Comparison of ENCODE assay signal across 20 mouse cellular contexts in the genomic region with DNA sequence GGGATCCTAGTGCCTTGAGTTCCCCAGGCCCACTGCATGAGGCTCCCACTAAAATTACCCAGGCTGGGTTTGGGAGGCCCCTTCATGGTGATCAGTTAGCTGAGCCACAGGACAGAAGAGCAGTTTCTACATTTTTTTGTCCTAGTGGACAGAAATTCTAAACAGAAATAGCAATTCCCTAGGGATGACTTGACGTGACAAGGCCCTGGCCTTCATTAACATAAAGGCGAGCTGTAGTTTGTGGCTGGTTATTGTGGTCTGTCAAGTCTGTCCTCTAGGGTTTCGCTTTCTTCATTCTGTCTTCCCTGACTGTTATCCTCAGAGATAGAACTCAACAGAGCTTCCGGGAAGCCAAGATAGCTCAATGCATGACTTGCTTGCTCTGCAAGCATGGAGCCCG. TPM values are rescaled to one million over a fixed set of nuclear protein-coding genes. Genes with fewer than 3 reads are reported as not detected.
DNase-seq lines count a peak whose midpoint lies in the region; ATAC-seq lines count a peak whose summit lies in the region.
"Had no signal": no experiment of that assay in that cellular context is flagged by ENCODE, and none has a peak within 500 bp of the region (broad histone marks: within the 10 kb centered on the region; RNA-seq: fewer than 3 reads in every experiment).

No protein-coding gene starts in this region.

- no peaks in the 10 kb centered on the region for H3K27me3 ChIP-seq in hindbrain, embryonic 10.5 days (ENCODE audit: insufficient read depth, poor library complexity, severe bottlenecking)
- no peaks in the 10 kb centered on the region for H3K27me3 ChIP-seq in hindbrain, embryonic 13.5 days
- no peaks in the 10 kb centered on the region for H3K27me3 ChIP-seq in kidney, embryonic 15.5 days
- no peaks in the 10 kb centered on the region for H3K27me3 ChIP-seq in megakaryocyte, embryonic 14.5 days (replicated peaks)
- H3K27me3 ChIP-seq in forebrain, embryonic 14.5 days (replicated peaks; ENCODE audit: control insufficient read depth, insufficient read depth, low read length): no peaks in the 10 kb centered on the region
- H3K27me3 ChIP-seq: forebrain, embryonic 13.5 days; Patski had no signal

- H3K4me3 ChIP-seq in hindbrain, embryonic 10.5 days: no peak overlapping the region
- H3K4me3 ChIP-seq in hindbrain, embryonic 13.5 days: no peak overlapping the region
- no peak overlapping the region for H3K4me3 ChIP-seq in kidney, embryonic 15.5 days (replicated peaks)
- peak overlapping the region; percentile 72 for H3K4me3 ChIP-seq in megakaryocyte, embryonic 14.5 days (replicated peaks)
- no peak overlapping the region for H3K4me3 ChIP-seq in forebrain, embryonic 14.5 days (ENCODE audit: low read depth, low read length)
- H3K4me3 ChIP-seq: forebrain, embryonic 13.5 days had no signal

- H3K27ac ChIP-seq in hindbrain, embryonic 10.5 days: 0 out of 2 replicates have a peak overlapping the region, but pooled peaks have one; percentile 23
- H3K27ac ChIP-seq in hindbrain, embryonic 13.5 days: no peak overlapping the region
- H3K27ac ChIP-seq in kidney, embryonic 15.5 days: peak overlapping the region; percentile 61; the same call in 1 of the 2 replicates
- H3K27ac ChIP-seq in forebrain, embryonic 14.5 days (ENCODE audit: low read depth, low read length): no peak overlapping the region
- H3K27ac ChIP-seq: forebrain, embryonic 13.5 days had no signal

- 81% methylated on average over 5 of the region's 5 CpGs for WGBS in hindbrain, embryonic 10.5 days
- WGBS in hindbrain, embryonic 13.5 days: 70% methylated on average over 5 of the region's 5 CpGs
- 75% methylated on average over 5 of the region's 5 CpGs for WGBS in kidney, embryonic 15.5 days
- WGBS in forebrain, embryonic 14.5 days: 93% methylated on average over 5 of the region's 5 CpGs

- peaks cover 14% of the 10 kb centered on the region for H3K4me1 ChIP-seq in hindbrain, embryonic 10.5 days (replicated peaks)
- no peaks in the 10 kb centered on the region for H3K4me1 ChIP-seq in hindbrain, embryonic 13.5 days (replicated peaks)
- peaks cover 22% of the 10 kb centered on the region for H3K4me1 ChIP-seq in kidney, embryonic 15.5 days
- H3K4me1 ChIP-seq in megakaryocyte, embryonic 14.5 days: peaks cover 53% of the 10 kb centered on the region
- H3K4me1 ChIP-seq in forebrain, embryonic 14.5 days (ENCODE audit: control insufficient read depth, insufficient read depth, low read length): no peaks in the 10 kb centered on the region
- H3K4me1 ChIP-seq: forebrain, embryonic 13.5 days had no signal

- no peak for ATAC-seq in hindbrain, embryonic 13.5 days (ENCODE audit: low FRiP score)
- no peak for ATAC-seq in kidney, embryonic 15.5 days (replicated peaks; ENCODE audit: low FRiP score)
- no peak for ATAC-seq in megakaryocyte, adult 5-6 weeks (ENCODE audit: poor library complexity, severe bottlenecking)
- ATAC-seq in forebrain, embryonic 14.5 days: no peak
- ATAC-seq: activated CD4-positive, CD25-positive, alpha-beta regulatory T cell, adult 4 months; forebrain, embryonic 13.5 days; forebrain, embryonic 16.5 days; Patski had no signal

- no peak overlapping the region for H3K4me2 ChIP-seq in hindbrain, embryonic 13.5 days
- no peak overlapping the region for H3K4me2 ChIP-seq in kidney, embryonic 15.5 days
- no peak overlapping the region for H3K4me2 ChIP-seq in forebrain, embryonic 14.5 days (ENCODE audit: low read length)
- H3K4me2 ChIP-seq: forebrain, embryonic 13.5 days had no signal

- peaks cover 98% of the 10 kb centered on the region for H3K36me3 ChIP-seq in hindbrain, embryonic 10.5 days
- peaks cover 91% of the 10 kb centered on the region for H3K36me3 ChIP-seq in hindbrain, embryonic 13.5 days
- peaks cover 81% of the 10 kb centered on the region for H3K36me3 ChIP-seq in kidney, embryonic 15.5 days
- peaks cover 55% of the 10 kb centered on the region for H3K36me3 ChIP-seq in megakaryocyte, embryonic 14.5 days (replicated peaks; ENCODE audit: low read length)
- peaks cover 85% of the 10 kb centered on the region for H3K36me3 ChIP-seq in forebrain, embryonic 14.5 days (ENCODE audit: control insufficient read depth, insufficient read depth, low read length)

- no peaks in the 10 kb centered on the region for H3K9me3 ChIP-seq in hindbrain, embryonic 10.5 days
- no peaks in the 10 kb centered on the region for H3K9me3 ChIP-seq in hindbrain, embryonic 13.5 days
- no peaks in the 10 kb centered on the region for H3K9me3 ChIP-seq in kidney, embryonic 15.5 days (replicated peaks)
- no peaks in the 10 kb centered on the region for H3K9me3 ChIP-seq in megakaryocyte, embryonic 14.5 days
- H3K9me3 ChIP-seq in forebrain, embryonic 14.5 days (replicated peaks; ENCODE audit: control insufficient read depth, low read length): no peaks in the 10 kb centered on the region
- H3K9me3 ChIP-seq: forebrain, embryonic 13.5 days; G1E had no signal

- DNase-seq in hindbrain, embryonic 10.5 days (ENCODE audit: low spot score): no peak
- DNase-seq in kidney, postnatal 25 days: no peak
- DNase-seq in forebrain, embryonic 14.5 days (ENCODE audit: low spot score): no peak
- DNase-seq: adrenal gland, adult 8-10 months; adrenal gland, postnatal 14 days; adrenal gland, postnatal 36 days; cerebellum, adult 11-12 months; cerebellum, adult 2 months; cerebellum, adult 9-10 months; cerebellum, postnatal 10 days; cerebellum, postnatal 25 days had no signal

- no peak overlapping the region for H3K9ac ChIP-seq in hindbrain, embryonic 13.5 days
- H3K9ac ChIP-seq in kidney, embryonic 15.5 days: no peak overlapping the region
- H3K9ac ChIP-seq in forebrain, embryonic 14.5 days (ENCODE audit: low read length): no peak overlapping the region
- H3K9ac ChIP-seq: forebrain, embryonic 13.5 days had no signal

RNA-seq across cellular contexts. Expression of a gene that starts 55.7 kb away (rescaled TPM):
- polyA plus RNA-seq in hindbrain, embryonic 10.5 days (2016; fragmentation: Nextera tagmentation; extraction: Ambion mirVana): 36.0 and 57.4 TPM in 2 replicates
- polyA plus RNA-seq in hindbrain, embryonic 13.5 days (2015; fragmentation: Nextera tagmentation; extraction: Ambion mirVana): 64.6 and 83.6 TPM in 2 replicates
- polyA plus RNA-seq in kidney, embryonic 15.5 days (2015; fragmentation: Nextera tagmentation; extraction: Ambion mirVana): 36.7 and 41.8 TPM in 2 replicates
- polyA plus RNA-seq in megakaryocyte, embryonic 14.5 days (2012; ENCODE audit: insufficient read depth, low replicate concordance): 10.0 and 13.2 TPM in 2 replicates
- total RNA-seq in megakaryocyte, adult 5-6 weeks (2015): 0.64 and 0.74 TPM in 2 replicates
- 1.2 and 1.8 TPM in 2 replicates for total RNA-seq in megakaryocyte, adult 5-6 weeks (2017)
- polyA plus RNA-seq in forebrain, embryonic 14.5 days (2014; fragmentation: Nextera tagmentation; extraction: Ambion mirVana): 36.1 and 42.4 TPM in 2 replicates

Comparison
In these comparisons a context has a peak if more than half of its experiments do, and no peak if none do; other contexts are left out.
1. H3K27ac ChIP-seq: peak in hindbrain, embryonic 10.5 days (single experiment) and kidney, embryonic 15.5 days (single experiment); none in hindbrain, embryonic 13.5 days (single experiment) and forebrain, embryonic 14.5 days (single experiment).